Mouse (Mus musculus): Measurements from ENCODE around the gene Arl3.
"Not testable (repeated sequence)": the region's sequence is repeated elsewhere in the genome, so short reads cannot be mapped to it uniquely, and the experiment has no call there.

Arl3 gene

DNA sequence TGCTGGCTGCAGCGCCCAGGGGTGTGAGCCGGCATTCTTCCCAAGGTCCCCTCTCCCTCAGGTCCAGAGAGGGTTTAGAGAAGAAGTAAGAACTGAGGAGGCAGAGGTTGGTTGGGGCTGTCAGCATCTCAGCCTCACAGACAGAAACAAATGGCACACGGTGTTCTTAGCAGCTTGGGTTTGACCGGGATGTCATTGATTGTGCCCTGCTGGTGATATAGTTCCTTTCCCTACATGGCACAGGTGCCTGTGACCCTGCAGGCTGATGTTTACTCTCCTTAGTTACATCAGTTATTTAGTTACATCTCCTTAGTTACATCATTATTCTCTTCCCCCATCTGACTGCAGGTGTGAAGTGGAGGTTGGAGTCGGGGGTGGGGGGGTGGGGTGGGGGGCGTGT, 18.6 kb upstream of the Arl3 start:
- DNase-seq (ENCODE audit: low spot score): no peak

DNA sequence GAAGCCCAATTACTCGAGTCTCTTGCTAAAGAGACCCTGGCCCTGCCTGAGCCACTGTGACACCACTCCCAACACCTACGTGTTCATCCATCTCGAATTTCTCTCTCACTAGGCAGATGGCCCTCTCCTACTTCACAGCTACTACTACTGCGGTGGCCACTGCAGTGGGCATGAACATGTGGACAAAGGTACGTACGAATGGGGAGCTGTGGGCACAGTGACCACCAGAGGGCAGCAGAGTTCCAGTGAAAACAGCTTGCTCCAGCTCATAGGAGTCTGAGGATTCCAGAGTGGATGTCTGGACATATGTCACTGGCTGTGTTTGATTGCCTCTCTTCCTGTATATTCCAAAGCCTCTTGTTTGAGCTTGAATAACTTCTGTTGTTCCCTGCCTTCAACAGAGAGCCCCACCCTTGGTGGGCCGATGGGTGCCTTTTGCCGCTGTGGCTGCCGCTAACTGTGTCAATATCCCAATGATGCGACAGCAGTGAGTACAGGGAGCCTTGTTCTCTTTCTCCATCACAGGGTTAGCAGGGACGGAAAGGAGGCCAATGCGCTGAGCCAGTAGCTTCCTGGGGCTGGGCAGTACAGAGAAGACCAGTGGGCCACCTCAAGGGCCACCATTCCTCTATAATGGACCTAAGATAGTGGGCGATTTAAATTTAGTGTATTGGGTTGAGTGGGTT, 15.0 kb upstream of the Arl3 start:
- peak; percentile 67 for DNase-seq (ENCODE audit: low spot score)

DNA sequence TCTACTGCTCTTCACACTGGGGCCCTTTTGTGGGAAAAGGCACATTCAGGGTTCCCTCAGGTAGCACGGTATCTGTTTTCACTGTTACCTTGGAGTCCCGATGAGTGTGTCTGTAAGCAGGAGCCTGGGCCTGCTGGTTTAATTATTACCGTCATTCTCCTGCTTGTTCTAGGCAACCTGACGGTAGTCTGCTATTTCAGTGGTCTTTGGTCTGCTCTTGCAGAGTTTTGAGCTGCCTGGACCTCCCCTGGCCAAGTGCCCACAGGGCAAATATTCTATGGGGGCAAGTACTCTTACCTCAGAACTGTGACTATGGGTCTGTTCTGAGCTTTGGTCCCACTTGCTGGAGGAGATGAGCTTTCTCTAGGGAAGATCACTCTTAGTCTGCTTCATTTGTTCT, 2.2 kb upstream of the Arl3 start:
- DNase-seq (ENCODE audit: low spot score): no peak

DNA sequence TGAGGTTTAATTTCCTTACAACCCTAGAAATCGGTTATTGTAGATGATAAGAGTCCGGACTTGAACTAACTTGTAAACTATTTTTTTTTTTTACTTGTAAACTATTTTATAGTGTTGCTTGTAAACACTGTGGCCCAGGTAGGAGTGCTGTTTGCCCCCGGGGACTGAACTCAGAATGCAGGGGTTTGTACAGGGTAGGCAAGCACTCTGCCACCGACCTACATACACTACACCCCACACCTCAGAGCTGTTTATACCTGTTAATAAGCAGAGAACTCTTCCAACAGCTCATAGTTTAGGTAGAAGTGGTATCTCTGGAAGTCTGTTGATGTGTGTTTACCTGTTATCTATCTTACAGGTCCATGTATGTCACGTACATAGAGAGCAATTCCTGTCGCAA, 992 bp upstream of the Arl3 start:
- no peak for DNase-seq (ENCODE audit: low spot score)

GRCm38 (mm10) chr19:46572548-46572947, 450 bp downstream of the Arl3 start:
- DNase-seq (ENCODE audit: low spot score): no peak

- no peak for DNase-seq (ENCODE audit: low spot score)
Observed at GRCm38 (mm10) chr19:46571878-46572244, 1.1 kb downstream of the Arl3 start.

DNA sequence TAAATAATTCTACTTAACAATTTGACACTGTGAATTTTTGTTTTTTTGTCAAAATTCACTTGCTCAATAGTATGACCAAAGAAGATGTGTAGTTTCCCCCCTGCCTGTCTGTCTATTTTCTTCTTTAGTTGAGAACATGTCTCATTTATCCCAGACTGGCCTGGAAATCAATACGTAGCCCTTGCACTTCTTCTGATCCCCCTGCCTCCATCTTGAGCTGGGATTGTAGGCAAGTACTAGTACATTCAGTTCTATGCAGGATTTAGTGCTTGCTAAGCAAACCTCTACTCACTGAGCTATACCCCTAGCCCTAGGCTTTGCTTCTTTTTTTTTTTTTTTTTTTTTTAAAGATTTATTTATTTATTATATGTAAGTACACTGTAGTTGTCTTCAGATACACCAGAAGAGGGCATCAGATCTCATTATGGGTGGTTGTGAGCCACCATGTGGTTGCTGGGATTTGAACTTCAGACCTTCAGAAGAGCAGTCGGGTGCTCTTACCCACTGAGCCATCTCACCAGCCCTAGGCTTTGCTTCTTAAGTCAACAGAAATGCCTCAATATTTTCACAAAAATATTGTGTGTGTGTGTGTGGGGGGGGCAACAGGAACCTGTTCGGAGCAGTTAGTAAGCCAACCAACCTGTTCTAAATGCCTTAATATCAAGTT, 1.7 kb downstream of the Arl3 start:
- DNase-seq (ENCODE audit: low spot score): not testable (repeated sequence)

GRCm38 (mm10) chr19:46564043-46564462, 8.9 kb downstream of the Arl3 start:
- no peak for DNase-seq (ENCODE audit: low spot score)

DNA sequence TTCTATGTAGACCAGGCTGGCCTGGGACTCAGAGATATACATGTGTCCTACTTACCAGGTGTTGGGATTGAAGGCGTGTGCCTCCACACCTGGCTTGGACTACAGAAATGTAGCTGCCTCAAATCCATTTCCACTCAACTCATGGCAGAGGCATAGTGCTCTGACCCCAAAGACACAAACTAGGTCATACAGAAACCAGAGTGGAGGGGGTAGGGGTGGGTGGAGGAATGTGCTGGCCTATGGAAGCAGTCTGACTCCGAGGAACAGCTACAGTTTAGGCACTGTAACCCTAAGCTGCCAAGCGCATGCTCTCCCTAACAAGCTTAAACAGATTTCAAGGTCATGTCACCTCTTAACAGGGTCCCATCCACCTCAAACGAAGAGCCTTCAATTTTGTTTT, 9.4 kb downstream of the Arl3 start:
- DNase-seq (ENCODE audit: low spot score): no peak

DNA sequence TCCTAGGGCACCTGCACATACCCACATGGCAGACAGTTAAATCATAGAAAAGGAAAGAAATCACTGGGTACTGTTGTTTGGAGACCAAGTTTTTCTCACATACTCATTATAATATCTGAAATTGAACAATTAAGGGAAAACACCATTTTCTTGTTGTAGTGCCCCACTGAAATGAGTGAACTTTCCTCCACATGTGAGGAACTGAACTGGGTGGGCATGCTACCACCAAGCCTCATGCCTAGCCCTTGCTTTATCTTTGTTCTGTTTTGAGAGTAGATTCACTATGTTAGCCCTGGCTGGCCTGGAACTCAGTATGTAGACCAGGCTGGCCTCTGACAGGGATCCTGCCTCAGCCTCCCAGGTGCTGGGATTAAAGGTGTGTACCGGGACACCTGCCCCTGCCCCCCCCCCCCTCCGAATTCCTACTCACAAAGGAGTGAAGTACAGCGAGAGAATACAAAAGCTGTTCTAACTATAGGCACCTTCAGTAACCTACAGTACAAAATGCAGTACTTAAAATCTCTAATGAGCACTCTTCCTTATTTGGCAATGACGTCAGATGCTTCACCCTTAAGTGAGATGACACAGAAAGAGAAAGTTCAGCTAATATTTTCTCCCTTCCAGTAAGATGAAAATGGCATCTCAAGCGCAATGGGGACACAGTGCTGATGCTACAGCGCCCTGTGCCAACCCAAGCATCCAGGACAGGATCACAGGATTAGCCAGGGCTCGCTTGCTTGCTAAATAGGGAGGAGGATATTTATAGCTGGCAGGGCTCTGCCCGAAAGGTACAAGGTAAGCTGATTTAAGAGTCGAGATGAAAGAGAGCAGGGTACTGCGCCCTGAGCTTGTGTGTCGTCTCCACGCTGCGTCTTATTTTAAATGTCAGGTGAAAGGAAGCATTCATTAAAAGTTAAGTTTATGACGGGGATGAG, 10.2 kb downstream of the Arl3 start:
- DNase-seq (ENCODE audit: low spot score): no peak

DNA sequence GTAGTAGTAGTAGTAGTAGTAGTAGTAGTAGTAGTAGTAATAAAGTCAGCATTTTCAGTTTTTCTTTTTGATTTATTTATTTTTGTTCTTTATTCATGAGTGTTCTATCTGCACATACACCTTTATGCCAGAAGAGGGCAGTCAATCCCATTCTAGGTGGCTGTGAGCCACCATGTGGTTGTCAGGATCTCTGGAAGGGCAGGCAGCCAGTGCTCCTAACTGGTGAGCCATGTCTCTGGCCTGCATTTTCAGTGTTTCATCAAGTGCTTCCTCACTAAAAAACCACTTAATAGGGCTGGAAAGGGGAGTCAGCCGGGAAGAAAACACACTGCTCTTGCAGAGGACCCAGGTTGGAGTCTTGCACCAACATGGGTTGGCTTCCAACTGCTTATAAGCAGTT, 10.9 kb downstream of the Arl3 start:
- DNase-seq (ENCODE audit: low spot score): peak; percentile 45

- no peak for DNase-seq (ENCODE audit: low spot score)
Observed at GRCm38 (mm10) chr19:46558631-46559030, 14.4 kb downstream of the Arl3 start.

- DNase-seq (ENCODE audit: low spot score): no peak
Observed at GRCm38 (mm10) chr19:46558009-46558408, 15.0 kb downstream of the Arl3 start.

DNA sequence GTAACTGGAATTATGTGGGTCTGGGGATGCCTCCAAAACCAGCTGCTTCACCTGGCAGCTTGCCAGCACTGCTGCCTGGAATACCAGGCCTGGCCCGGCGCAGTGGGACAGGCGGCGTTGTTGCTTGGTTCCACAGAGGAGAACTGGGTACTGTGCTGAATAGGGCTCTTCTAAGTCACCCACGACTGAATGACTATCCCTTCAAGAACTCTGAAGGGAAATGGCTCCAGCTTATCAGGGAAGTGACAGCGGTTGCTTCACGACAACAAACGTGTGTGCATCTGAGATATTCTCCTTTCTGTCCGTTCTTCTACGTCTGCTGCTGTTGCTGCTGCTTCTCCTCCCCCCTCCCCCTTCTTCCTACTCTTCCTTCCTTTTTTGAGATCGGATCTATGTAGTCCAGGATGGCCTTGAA, 19.4 kb downstream of the Arl3 start:
- no peak for DNase-seq (ENCODE audit: low spot score)

GRCm38 (mm10) chr19:46552496-46552895, 20.5 kb downstream of the Arl3 start:
- DNase-seq (ENCODE audit: low spot score): no peak

GRCm38 (mm10) chr19:46550385-46550784, 22.6 kb downstream of the Arl3 start:
- DNase-seq (ENCODE audit: low spot score): no peak

GRCm38 (mm10) chr19:46548110-46548509, 24.9 kb downstream of the Arl3 start:
- DNase-seq (ENCODE audit: low spot score): no peak

- no peak for DNase-seq (ENCODE audit: low spot score)
Observed at GRCm38 (mm10) chr19:46547565-46547964, 25.4 kb downstream of the Arl3 start.

DNA sequence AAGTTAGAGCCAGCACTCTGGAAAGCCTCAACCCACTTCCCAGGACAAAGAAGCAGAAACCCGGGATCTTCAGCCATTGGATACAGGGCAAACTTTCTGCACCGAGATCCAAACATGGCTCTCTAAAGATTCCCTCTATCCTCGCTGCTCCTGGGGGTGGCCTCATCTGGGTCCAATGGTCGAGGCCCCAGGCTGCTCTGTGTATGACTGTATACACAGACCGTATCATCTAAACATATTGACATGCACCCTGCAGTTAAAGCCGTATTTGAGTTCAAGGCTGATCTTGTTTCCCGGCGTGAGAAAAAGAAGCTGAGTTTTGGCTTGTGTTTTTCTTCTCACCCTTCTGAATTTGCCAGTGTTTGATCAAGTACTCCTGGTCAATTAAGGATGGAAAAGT, 30.2 kb downstream of the Arl3 start:
- DNase-seq (ENCODE audit: low spot score): no peak

- no peak for DNase-seq (ENCODE audit: low spot score)
Observed at GRCm38 (mm10) chr19:46538213-46538612, 34.8 kb downstream of the Arl3 start.

GRCm38 (mm10) chr19:46537357-46537756, 35.6 kb downstream of the Arl3 start:
- no peak for DNase-seq (ENCODE audit: low spot score)

- no peak for DNase-seq (ENCODE audit: low spot score)
Observed at GRCm38 (mm10) chr19:46534542-46535098, 38.4 kb downstream of the Arl3 start.

GRCm38 (mm10) chr19:46533525-46533924, 39.5 kb downstream of the Arl3 start:
- no peak for DNase-seq (ENCODE audit: low spot score)

Data from T-cell, adult 2 months (primary cell).